Mouse (Mus musculus) spleen, adult 2 months (tissue): ENCODE data around the gene Gpr137b.
"Not testable (repeated sequence)": the region's sequence is repeated elsewhere in the genome, so short reads cannot be mapped to it uniquely, and the experiment has no call there.

ENCODE experiments used
- CTCF ChIP-seq: fragments of 200-500 bp; IDR thresholded peaks from 2 replicates; pipeline ENCODE4 v1.5.1; 2011; ENCODE audit warnings: mild to moderate bottlenecking, inconsistent platforms; ENCODE audit not compliant: insufficient read depth, insufficient read length, insufficient replicate concordance; ENCODE audit errors: extremely low read depth
- POLR2A ChIP-seq: fragments of 200-500 bp; IDR thresholded peaks from 2 replicates; pipeline ENCODE4 v1.6.1; 2011; ENCODE audit warnings: low read depth, low read length, inconsistent platforms

DNA sequence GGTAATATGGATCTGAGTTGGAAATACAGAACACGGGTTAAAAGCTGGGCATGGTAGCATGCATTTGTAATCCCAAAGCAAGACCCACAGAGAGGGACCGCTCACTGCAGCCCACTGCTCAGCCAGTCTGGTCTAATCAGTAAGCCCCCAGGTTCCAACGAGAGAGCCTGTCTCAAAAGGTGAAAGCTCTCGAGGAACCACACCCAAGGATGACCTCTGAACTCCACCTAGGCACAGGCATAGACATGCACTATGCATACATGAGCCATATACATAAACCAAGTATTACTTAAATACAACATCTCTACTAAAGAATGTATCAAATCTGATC, 22.2 kb upstream of the Gpr137b start:
- TF ChIP-seq POLR2A, CTCF: not testable (repeated sequence)
